Mouse (Mus musculus) cerebellum, adult 8-10 months (tissue): ENCODE measurements at regions not wholly inside any gene's neighbourhood (a gene's known extent, or its start where the extent isn't known, plus 50 kb on each side); places are given as distances from the start of the nearest gene placed in this dataset.
A peak's percentile ranks its signal among the peaks of the same experiment; 100 is the strongest.

Source experiments
- DNase-seq: peaks from one replicate; pipeline ENCODE4 v3.0.0; 2022

GRCm38 (mm10) chr3:65478215-65478614 is 50.0 kb upstream of the Tiparp start:
- DNase-seq: no peak

- DNase-seq: no peak
These were observed 51.1 kb upstream of the Tiparp start for GRCm38 (mm10) chr3:65477111-65477510.

- DNase-seq: no peak
These were observed 51.9 kb upstream of the Tiparp start for GRCm38 (mm10) chr3:65476091-65476953.

- DNase-seq: no peak
These were observed 53.6 kb upstream of the Tiparp start for GRCm38 (mm10) chr3:65474585-65474984.

GRCm38 (mm10) chr3:65471796-65472195 is 56.4 kb upstream of the Tiparp start:
- no peak for DNase-seq

- DNase-seq: no peak
These were observed 59.0 kb upstream of the Tiparp start for GRCm38 (mm10) chr3:65469207-65469606.

GRCm38 (mm10) chr3:65464769-65465168 is 63.4 kb upstream of the Tiparp start:
- no peak for DNase-seq

GRCm38 (mm10) chr3:65460936-65461335 is 67.3 kb upstream of the Tiparp start:
- DNase-seq: no peak

GRCm38 (mm10) chr3:65459702-65460101 is 67.3 kb upstream of the Ssr3 start:
- DNase-seq: no peak

- DNase-seq: no peak
These were observed 65.5 kb upstream of the Ssr3 start for GRCm38 (mm10) chr3:65457931-65458330.

GRCm38 (mm10) chr3:65455597-65456284 is 63.3 kb upstream of the Ssr3 start:
- DNase-seq: peak; percentile 53

GRCm38 (mm10) chr3:65454301-65454700 is 61.9 kb upstream of the Ssr3 start:
- DNase-seq: no peak

GRCm38 (mm10) chr3:65449176-65449575 is 56.8 kb upstream of the Ssr3 start:
- DNase-seq: no peak

GRCm38 (mm10) chr3:65443701-65444100 is 51.3 kb upstream of the Ssr3 start:
- DNase-seq: no peak

- no peak for DNase-seq
These were observed 50.5 kb upstream of the Ssr3 start for GRCm38 (mm10) chr3:65442946-65443345.

- peak; percentile 17 for DNase-seq
These were observed 49.8 kb upstream of the Ssr3 start for GRCm38 (mm10) chr3:65442269-65442668.
